Mouse (Mus musculus): Measurements from ENCODE around the gene Dgka. TPM values are rescaled to one million over a fixed set of nuclear protein-coding genes. Genes with fewer than 3 reads are reported as not detected.

Dgka gene
- polyA plus RNA-seq, 1 experiment, result 13.2 TPM

GRCm38 (mm10) chr10:128674469-128675008, 70.1 kb downstream of the Dgka start:
- no peaks in the 10 kb centered on the region for H3K79me2 ChIP-seq (ENCODE audit: control insufficient read depth, insufficient read depth)
- H3ac ChIP-seq (ENCODE audit: control insufficient read depth, insufficient read length), result peak overlapping the region; percentile 28
- peak overlapping the region; percentile 100 for H3K4me2 ChIP-seq (ENCODE audit: low read depth)
- peak overlapping the region; percentile 61 for H3K4me3 ChIP-seq
- TF ChIP-seq SRF (IDR thresholded peaks at IDR 0.05; ENCODE audit: control insufficient read depth, insufficient read length, low read depth), result no peak
- TF ChIP-seq POLR2A (IDR thresholded peaks at IDR 0.05; ENCODE audit: insufficient read length, low read depth), result no peak
- no peak for TF ChIP-seq MAX (IDR thresholded peaks at IDR 0.05; ENCODE audit: low read depth)
- TF ChIP-seq TCF3 (IDR thresholded peaks at IDR 0.05; ENCODE audit: insufficient read length, low read depth), result no peak
- TF ChIP-seq E2F4 (IDR thresholded peaks at IDR 0.05; ENCODE audit: insufficient read depth), result no peak
- no peak for TF ChIP-seq TCF12 (IDR thresholded peaks at IDR 0.05; ENCODE audit: insufficient read depth, poor library complexity, severe bottlenecking)
- no peak for TF ChIP-seq CEBPB (IDR thresholded peaks at IDR 0.05; ENCODE audit: insufficient read depth, poor library complexity, severe bottlenecking)
- TF ChIP-seq MYOD1 (IDR thresholded peaks at IDR 0.05; ENCODE audit: control insufficient read depth in 1 of 3, insufficient read length in 2 of 3, low read depth in 2 of 3), result no peak
- TF ChIP-seq POLR2AphosphoS2 (IDR thresholded peaks at IDR 0.05; ENCODE audit: insufficient read length, low read depth), result no peak
- TF ChIP-seq MYOG (IDR thresholded peaks at IDR 0.05; ENCODE audit: control insufficient read depth in 1 of 3, insufficient read depth in 1 of 3, insufficient read length in 2 of 3, low read depth in 2 of 3), result no peak
- TF ChIP-seq REST (IDR thresholded peaks at IDR 0.05; ENCODE audit: insufficient read depth, insufficient read length), result no peak
- no peak for TF ChIP-seq USF1 (IDR thresholded peaks at IDR 0.05; ENCODE audit: low read depth)
- no peaks in the 10 kb centered on the region for H3K27me3 ChIP-seq (ENCODE audit: control insufficient read depth, insufficient read depth, insufficient read length)
- peaks cover 7% of the 10 kb centered on the region for H3K36me3 ChIP-seq (ENCODE audit: control insufficient read depth, insufficient read depth)

DNA sequence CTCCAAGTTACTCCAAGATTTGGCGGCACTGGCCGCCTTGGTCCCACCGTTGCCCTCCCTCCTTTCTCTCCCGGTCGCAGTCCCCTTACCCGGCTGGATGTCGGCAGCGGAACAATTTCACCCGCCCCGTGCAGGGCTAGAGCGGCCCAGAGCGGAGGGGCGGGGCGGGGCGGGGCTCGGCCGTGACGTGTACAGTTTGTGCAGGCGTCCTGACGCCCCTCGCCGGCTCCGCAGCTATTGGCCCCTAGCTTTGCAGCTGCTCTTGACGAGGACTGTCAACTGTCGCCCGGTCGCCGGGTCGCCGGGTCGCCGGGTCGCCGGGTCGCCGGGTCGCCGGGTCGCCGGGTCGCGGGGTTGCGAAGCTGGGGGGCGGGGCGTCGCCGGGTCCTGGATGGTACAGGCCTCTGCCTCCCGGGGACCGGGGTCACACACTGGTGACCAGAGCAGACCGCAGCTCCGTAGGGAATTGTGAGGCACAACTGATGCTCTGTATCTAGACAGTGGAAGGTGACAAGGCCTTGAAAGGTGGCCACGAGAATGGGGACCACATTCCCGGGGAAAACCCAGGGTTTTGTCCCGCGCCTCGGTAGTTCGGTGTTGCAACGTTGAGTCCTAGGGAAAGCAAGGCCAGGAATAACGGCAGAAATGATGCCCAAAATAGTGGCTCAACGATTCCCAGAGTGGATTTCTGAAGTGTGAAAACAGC, 70.7 kb downstream of the Dgka start, which contains the start of gene Suox:
Suox (minus strand) TSS at position 311 of the 706 bp plus-strand sequence.
- H3ac ChIP-seq (ENCODE audit: control insufficient read depth, insufficient read length), result peak within 1 kb of the TSS; percentile 28
- TF ChIP-seq MYOD1 (IDR thresholded peaks at IDR 0.05; ENCODE audit: control insufficient read depth in 1 of 3, insufficient read length in 2 of 3, low read depth in 2 of 3) (peak in 1 of 3 experiments; percentile 66), POLR2A (IDR thresholded peaks at IDR 0.05; ENCODE audit: insufficient read length, low read depth) (peak; percentile 62), REST (IDR thresholded peaks at IDR 0.05; ENCODE audit: insufficient read depth, insufficient read length) (no peak), MYOG (IDR thresholded peaks at IDR 0.05; ENCODE audit: control insufficient read depth in 1 of 3, insufficient read depth in 1 of 3, insufficient read length in 2 of 3, low read depth in 2 of 3) (peak in 2 of 3 experiments; percentile 32 to 56)
- peak within 1 kb of the TSS; percentile 61 for H3K4me3 ChIP-seq
- peaks cover 4% of the 10 kb centered on the region for H3K36me3 ChIP-seq (ENCODE audit: control insufficient read depth, insufficient read depth)
- H3K79me2 ChIP-seq (ENCODE audit: control insufficient read depth, insufficient read depth), result no peaks in the 10 kb centered on the region
- peak within 1 kb of the TSS; percentile 100 for H3K4me2 ChIP-seq (ENCODE audit: low read depth)
- no peaks in the 10 kb centered on the region for H3K27me3 ChIP-seq (ENCODE audit: control insufficient read depth, insufficient read depth, insufficient read length)

DNA sequence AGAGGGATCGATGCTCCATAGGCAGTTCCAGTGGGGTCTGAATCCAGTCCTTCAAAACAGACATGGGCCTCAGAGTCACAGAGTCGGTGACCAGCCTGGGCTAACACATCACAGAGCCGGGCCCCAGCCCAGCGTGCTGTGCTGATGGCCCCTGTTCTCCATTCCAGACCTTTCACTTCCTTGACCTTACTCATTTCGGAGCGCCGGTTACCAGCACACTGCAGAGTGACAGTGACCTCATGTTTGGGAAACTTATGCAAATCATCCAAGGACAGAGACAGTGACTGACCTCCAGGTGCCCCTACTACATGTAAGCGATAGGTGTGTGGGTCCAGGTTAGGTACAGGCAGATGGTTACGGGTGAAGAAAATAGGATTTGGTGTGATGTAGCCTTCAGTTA, 73.5 kb downstream of the Dgka start:
- no peak overlapping the region for H3K4me3 ChIP-seq
- peaks cover 2% of the 10 kb centered on the region for H3K36me3 ChIP-seq (ENCODE audit: control insufficient read depth, insufficient read depth)
- no peaks in the 10 kb centered on the region for H3K27me3 ChIP-seq (ENCODE audit: control insufficient read depth, insufficient read depth, insufficient read length)
- no peaks in the 10 kb centered on the region for H3K79me2 ChIP-seq (ENCODE audit: control insufficient read depth, insufficient read depth)
- H3K4me2 ChIP-seq (ENCODE audit: low read depth), result no peak overlapping the region
- no peak for TF ChIP-seq MYOD1 (IDR thresholded peaks at IDR 0.05; ENCODE audit: control insufficient read depth in 1 of 3, insufficient read length in 2 of 3, low read depth in 2 of 3)
- TF ChIP-seq SRF (IDR thresholded peaks at IDR 0.05; ENCODE audit: control insufficient read depth, insufficient read length, low read depth), result no peak
- no peak for TF ChIP-seq CEBPB (IDR thresholded peaks at IDR 0.05; ENCODE audit: insufficient read depth, poor library complexity, severe bottlenecking)
- TF ChIP-seq TCF3 (IDR thresholded peaks at IDR 0.05; ENCODE audit: insufficient read length, low read depth), result no peak
- TF ChIP-seq TCF12 (IDR thresholded peaks at IDR 0.05; ENCODE audit: insufficient read depth, poor library complexity, severe bottlenecking), result no peak
- no peak for TF ChIP-seq MAX (IDR thresholded peaks at IDR 0.05; ENCODE audit: low read depth)
- no peak for TF ChIP-seq E2F4 (IDR thresholded peaks at IDR 0.05; ENCODE audit: insufficient read depth)
- H3ac ChIP-seq (ENCODE audit: control insufficient read depth, insufficient read length), result no peak overlapping the region

Other genes starting within 250 kb of the Dgka start
- 734 TPM for gene Myl6b, start 246.2 kb downstream of the Dgka start, polyA plus RNA-seq (2012; fragmentation: generic; extraction: Trizol)
- gene Esyt1, start 219.0 kb downstream of the Dgka start, polyA plus RNA-seq (2012; fragmentation: generic; extraction: Trizol), result 166 TPM
- 13.8 TPM for gene Zc3h10, start 197.1 kb downstream of the Dgka start, polyA plus RNA-seq (2012; fragmentation: generic; extraction: Trizol)
- gene Rpl41, start 195.6 kb downstream of the Dgka start, polyA plus RNA-seq (2012; fragmentation: generic; extraction: Trizol), result 12,553 TPM
- gene Pa2g4, start 178.9 kb downstream of the Dgka start, polyA plus RNA-seq (2012; fragmentation: generic; extraction: Trizol), result 127 TPM
- gene Erbb3, start 155.2 kb downstream of the Dgka start, polyA plus RNA-seq (2012; fragmentation: generic; extraction: Trizol), result 23.3 TPM
- 1,658 TPM for gene Rps26, start 118.1 kb downstream of the Dgka start, polyA plus RNA-seq (2012; fragmentation: generic; extraction: Trizol)
- 0.04 TPM for gene Ikzf4, start 98.9 kb downstream of the Dgka start, polyA plus RNA-seq (2012; fragmentation: generic; extraction: Trizol)
- gene Suox, start 70.8 kb downstream of the Dgka start, polyA plus RNA-seq (2012; fragmentation: generic; extraction: Trizol), result 23.3 TPM
- 76.3 TPM for gene Rab5b, start 48.6 kb downstream of the Dgka start, polyA plus RNA-seq (2012; fragmentation: generic; extraction: Trizol)
- 0.17 TPM for gene Pmel, start 40.7 kb downstream of the Dgka start, polyA plus RNA-seq (2012; fragmentation: generic; extraction: Trizol)
- gene Cdk2, start 39.8 kb downstream of the Dgka start, polyA plus RNA-seq (2012; fragmentation: generic; extraction: Trizol), result 39.9 TPM
- 32.6 TPM for gene Pym1, start 3.0 kb upstream of the Dgka start, polyA plus RNA-seq (2012; fragmentation: generic; extraction: Trizol)
- gene Mmp19, start 46.1 kb upstream of the Dgka start, polyA plus RNA-seq (2012; fragmentation: generic; extraction: Trizol), result 12.1 TPM
- 39.0 TPM for gene Dnajc14, start 59.2 kb upstream of the Dgka start, polyA plus RNA-seq (2012; fragmentation: generic; extraction: Trizol)
- gene Tmem198b, start 59.5 kb upstream of the Dgka start, polyA plus RNA-seq (2012; fragmentation: generic; extraction: Trizol), result 18.7 TPM
- 40.8 TPM for gene Sarnp, start 72.5 kb upstream of the Dgka start, polyA plus RNA-seq (2012; fragmentation: generic; extraction: Trizol)
- gene Ormdl2, start 76.8 kb upstream of the Dgka start, polyA plus RNA-seq (2012; fragmentation: generic; extraction: Trizol), result 19.2 TPM
- gene Gdf11, start 146.9 kb upstream of the Dgka start, polyA plus RNA-seq (2012; fragmentation: generic; extraction: Trizol), result 17.9 TPM
- 2,403 TPM for gene Cd63, start 156.1 kb upstream of the Dgka start, polyA plus RNA-seq (2012; fragmentation: generic; extraction: Trizol)
- 63.3 TPM for gene Rdh5, start 178.0 kb upstream of the Dgka start, polyA plus RNA-seq (2012; fragmentation: generic; extraction: Trizol)
- 238 TPM for gene Bloc1s1, start 179.2 kb upstream of the Dgka start, polyA plus RNA-seq (2012; fragmentation: generic; extraction: Trizol)
- 635 TPM for gene Itga7, start 189.0 kb upstream of the Dgka start, polyA plus RNA-seq (2012; fragmentation: generic; extraction: Trizol)
- gene Mettl7b, start 216.1 kb upstream of the Dgka start, polyA plus RNA-seq (2012; fragmentation: generic; extraction: Trizol), result 0.71 TPM
- not detected for gene Olfr9, start 244.6 kb upstream of the Dgka start, polyA plus RNA-seq (2012; fragmentation: generic; extraction: Trizol)